Mouse (Mus musculus) liver, adult 2 months (tissue): ENCODE results near the gene Slc25a13. TPM values are rescaled to one million over a fixed set of nuclear protein-coding genes. Genes with fewer than 3 reads are reported as not detected.

ENCODE experiments used
- DNase-seq: peaks from one replicate; pipeline ENCODE4 v3.0.0-alpha.2; 2011; ENCODE audit warnings: low read depth, low spot score; ENCODE audit errors: extremely low read depth
- H3K27ac ChIP-seq: fragments of 200-500 bp; replicated peaks from 2 replicates; pipeline ENCODE4 v1.5.1; 2012; ENCODE audit warnings: low read depth, mild to moderate bottlenecking, control low read depth, inconsistent platforms, low read length; ENCODE audit not compliant: insufficient read depth
- H3K27me3 ChIP-seq: fragments of 200-500 bp; 2 replicates; pipeline ENCODE4 v1.6.1; 2012; ENCODE audit warnings: mild to moderate bottlenecking, moderate library complexity, low read length, inconsistent platforms; ENCODE audit not compliant: control insufficient read depth, insufficient read depth
- H3K36me3 ChIP-seq: fragments of 200-500 bp; 2 replicates; pipeline ENCODE4 v1.6.1; 2012; ENCODE audit warnings: low read length, inconsistent platforms; ENCODE audit not compliant: control insufficient read depth, insufficient read depth
- H3K4me1 ChIP-seq: fragments of 200-500 bp; 2 replicates; pipeline ENCODE4 v1.6.1; 2011; ENCODE audit warnings: low read length; ENCODE audit not compliant: control insufficient read depth, insufficient read depth
- H3K4me3 ChIP-seq: fragments of 200-500 bp; 2 replicates; pipeline ENCODE4 v1.5.1; 2011; ENCODE audit warnings: low read depth, mild to moderate bottlenecking, control low read depth, low read length, moderate library complexity; ENCODE audit not compliant: insufficient read depth
- H3K79me2 ChIP-seq: fragments of 200-500 bp; 2 replicates; pipeline ENCODE4 v1.6.1; 2012; ENCODE audit warnings: inconsistent platforms, mild to moderate bottlenecking, low read length, moderate library complexity; ENCODE audit not compliant: control insufficient read depth, insufficient read depth
- H3K9ac ChIP-seq: fragments of 200-500 bp; 2 replicates; pipeline ENCODE4 v1.6.1; 2012; ENCODE audit warnings: low read depth, mild to moderate bottlenecking, control low read depth, inconsistent platforms, low read length
- CTCF ChIP-seq: fragments of 200-500 bp; IDR thresholded peaks from 2 replicates; pipeline ENCODE4 v1.5.1; 2011; ENCODE audit warnings: low read depth, low read length, control low read depth
- POLR2A ChIP-seq: fragments of 200-500 bp; IDR thresholded peaks from 2 replicates; pipeline ENCODE4 v1.6.1; 2011; ENCODE audit warnings: low read length, control low read depth; ENCODE audit not compliant: insufficient read depth; ENCODE audit errors: extremely low read depth
- WGBS: fragments of 180-500 bp; shearing (Covaris S2); methylation state at CpG from one replicate; pipeline ENCODE4 v1.1.7; 2018; 5-methylcytosine and 5-hydroxymethylcytosine counted together
- polyA plus RNA-seq: library from polyadenylated mRNA; depleted of rRNA; stranded (reverse); fragments of >200 nt; gene quantifications from 2 replicates; pipeline ENCODE4 v1.2.3, GENCODE M21; 2012
- total RNA-seq: library from RNA; depleted of rRNA; stranded (reverse); fragments of >200 nt; gene quantifications from 2 replicates; pipeline ENCODE4 v1.2.3, GENCODE M21; 2014

Slc25a13 gene
- total and polyA plus RNA-seq, 2 experiments: 53.5 to 232 TPM

DNA sequence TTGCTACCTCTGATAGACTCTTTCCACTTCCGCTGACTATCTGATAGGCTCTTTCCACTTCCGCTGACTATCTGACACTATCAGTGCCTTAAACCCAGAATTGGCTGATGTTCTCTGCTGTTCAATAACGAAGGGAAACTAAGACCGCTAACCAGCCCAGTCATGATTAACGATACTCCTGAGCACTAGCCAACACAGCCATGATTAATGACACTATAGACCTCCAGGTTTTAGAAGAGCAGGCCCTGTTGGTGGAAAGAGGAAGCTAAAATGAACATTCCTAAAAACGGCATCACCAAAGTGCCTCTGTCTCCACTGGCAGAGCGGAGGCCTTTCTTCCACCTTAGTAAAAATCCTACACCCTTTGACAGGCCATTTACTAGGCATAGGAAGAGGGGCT is 24.6 kb downstream of the Slc25a13 start:
- DNase-seq: no peak
- no peak overlapping the region for H3K27ac ChIP-seq
- H3K36me3 ChIP-seq: peaks cover 20% of the 10 kb centered on the region
- WGBS: 43% methylated on average over 7 of the region's 7 CpGs
- H3K4me1 ChIP-seq: peaks cover 18% of the 10 kb centered on the region
- H3K79me2 ChIP-seq: peaks cover 42% of the 10 kb centered on the region
- TF ChIP-seq CTCF (no peak), POLR2A (no peak)
- H3K27me3 ChIP-seq: no peaks in the 10 kb centered on the region
- no peak overlapping the region for H3K4me3 ChIP-seq
- no peak overlapping the region for H3K9ac ChIP-seq

DNA sequence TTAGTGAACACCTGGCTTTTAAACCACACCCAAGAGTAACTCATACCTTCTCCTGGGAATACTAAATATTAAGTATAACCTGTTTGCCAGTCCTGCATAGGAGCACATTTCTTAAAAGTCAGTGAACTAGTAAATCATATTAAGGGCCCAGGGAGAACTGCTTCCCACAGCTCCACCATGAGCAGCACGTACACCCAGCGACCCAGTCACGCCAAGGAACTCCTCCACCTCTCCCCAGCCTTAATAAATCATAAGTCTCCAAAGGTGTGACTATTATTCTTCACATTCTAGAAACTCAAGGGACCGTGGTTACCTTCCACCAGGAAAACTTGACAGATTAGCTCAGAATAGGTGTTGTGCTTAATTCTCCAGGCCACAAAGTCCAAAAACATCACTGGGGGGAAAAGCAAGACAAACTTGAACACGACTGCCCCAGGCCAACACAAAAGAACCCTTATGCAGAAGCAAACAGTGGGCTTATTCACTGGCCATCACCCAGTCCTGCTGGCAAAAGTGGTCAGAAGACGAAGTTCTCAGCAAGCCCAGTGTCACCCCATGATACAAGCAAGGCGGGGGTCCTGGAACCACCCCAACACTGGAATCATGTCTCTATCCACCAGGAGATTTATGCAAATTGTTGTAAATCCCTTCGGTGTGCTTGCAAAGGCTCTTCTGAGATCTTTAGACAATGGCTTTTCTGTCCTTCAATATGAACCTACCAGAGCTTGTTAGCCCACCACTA is 25.2 kb downstream of the Slc25a13 start:
- WGBS: 88% methylated on average over 8 of the region's 8 CpGs
- Histone ChIP-seq H3K27me3 (no peaks in the 10 kb centered on the region), H3K36me3 (peaks cover 20% of the 10 kb centered on the region), H3K4me1 (peaks cover 17% of the 10 kb centered on the region), H3K4me3 (no peak overlapping the region), H3K79me2 (peaks cover 40% of the 10 kb centered on the region), H3K9ac (no peak overlapping the region), H3K27ac (no peak overlapping the region)
- DNase-seq: no peak
- TF ChIP-seq CTCF (no peak), POLR2A (no peak)

DNA sequence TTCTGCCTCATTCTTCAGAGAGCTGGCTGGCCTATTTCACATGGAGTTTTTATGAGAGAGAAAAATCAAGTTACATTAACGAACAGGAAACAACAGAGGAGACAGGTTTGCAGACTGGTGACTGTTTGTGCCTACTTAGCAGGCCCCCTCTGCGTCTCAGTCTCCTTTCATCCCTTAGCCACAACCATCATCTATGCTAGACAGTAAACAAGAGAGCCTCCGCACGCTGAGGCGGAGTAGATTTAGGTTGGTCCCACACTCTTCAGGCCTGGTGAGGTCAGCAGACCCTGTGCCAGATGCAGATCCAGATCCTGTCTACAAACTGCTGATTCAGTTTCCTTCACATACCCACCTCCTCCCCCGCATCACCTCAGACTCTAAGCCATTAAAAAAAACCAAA is 28.0 kb downstream of the Slc25a13 start:
- peaks cover 18% of the 10 kb centered on the region for H3K36me3 ChIP-seq
- peak overlapping the region; percentile 7; the same call in 1 of the 2 replicates for H3K27ac ChIP-seq
- peaks cover 19% of the 10 kb centered on the region for H3K4me1 ChIP-seq
- DNase-seq: no peak
- H3K27me3 ChIP-seq: no peaks in the 10 kb centered on the region
- 75% methylated on average over 6 of the region's 6 CpGs for WGBS
- peaks cover 31% of the 10 kb centered on the region for H3K79me2 ChIP-seq
- no peak overlapping the region for H3K9ac ChIP-seq
- no peak for TF ChIP-seq POLR2A
- TF ChIP-seq CTCF: no peak
- no peak overlapping the region for H3K4me3 ChIP-seq

DNA sequence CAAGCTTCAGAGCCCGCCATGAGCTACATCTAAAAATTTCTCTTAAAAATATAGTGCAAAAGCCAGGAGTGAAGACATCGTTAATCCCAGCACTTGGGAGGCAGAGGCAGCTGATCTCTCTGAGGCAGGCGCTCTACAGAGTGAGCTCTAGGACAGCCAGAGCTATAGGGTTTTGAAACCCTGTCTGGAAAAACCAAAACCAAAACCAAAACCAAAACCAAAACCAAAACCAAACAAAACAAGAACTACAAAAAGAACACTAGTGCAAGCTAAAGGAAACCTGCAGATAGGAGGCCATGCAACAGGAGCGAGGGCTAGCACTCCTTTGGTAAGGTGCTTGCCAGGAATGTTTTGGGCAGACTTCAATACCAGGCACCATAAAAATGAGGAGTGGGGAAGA is 30.5 kb downstream of the Slc25a13 start:
- Histone ChIP-seq H3K27me3 (no peaks in the 10 kb centered on the region), H3K9ac (no peak overlapping the region), H3K79me2 (peaks cover 28% of the 10 kb centered on the region; the same call in 1 of the 2 replicates), H3K36me3 (peaks cover 29% of the 10 kb centered on the region), H3K27ac (peak overlapping the region; percentile 62), H3K4me1 (peaks cover 19% of the 10 kb centered on the region), H3K4me3 (no peak overlapping the region)
- WGBS: 38% methylated on average over 4 of the region's 4 CpGs
- TF ChIP-seq CTCF (no peak), POLR2A (no peak)
- peak; percentile 59 for DNase-seq

DNA sequence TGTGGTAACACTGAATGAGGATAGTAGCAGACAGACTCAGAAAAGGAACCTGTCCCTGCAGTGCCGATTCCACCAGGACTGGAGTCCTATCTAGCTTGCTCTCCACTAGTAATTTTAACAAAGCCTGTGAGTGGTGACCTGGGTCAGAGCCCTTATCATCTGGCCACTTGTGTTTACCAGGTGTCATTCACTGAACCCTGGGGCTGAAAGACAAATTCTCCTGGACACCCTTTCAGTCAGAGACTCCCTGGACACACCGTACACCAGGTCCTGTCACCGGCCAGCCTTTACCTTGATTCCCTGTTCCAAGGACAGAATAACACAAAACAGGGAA is 31.3 kb downstream of the Slc25a13 start:
- H3K27me3 ChIP-seq: no peaks in the 10 kb centered on the region
- TF ChIP-seq CTCF: no peak
- TF ChIP-seq POLR2A: no peak
- peaks cover 19% of the 10 kb centered on the region for H3K4me1 ChIP-seq
- DNase-seq: peak; percentile 97
- peaks cover 28% of the 10 kb centered on the region; the same call in 1 of the 2 replicates for H3K79me2 ChIP-seq
- H3K36me3 ChIP-seq: peaks cover 30% of the 10 kb centered on the region
- H3K4me3 ChIP-seq: no peak overlapping the region
- H3K9ac ChIP-seq: peak overlapping the region; percentile 14
- WGBS: 24% methylated on average over 3 of the region's 3 CpGs
- H3K27ac ChIP-seq: peak overlapping the region; percentile 86
